Mouse (Mus musculus) kidney, adult 11 months (tissue): Measurements from ENCODE around the gene Sh2d1b1.
"Not testable (repeated sequence)": the region's sequence is repeated elsewhere in the genome, so short reads cannot be mapped to it uniquely, and the experiment has no call there.

Source experiments
- DNase-seq: peaks from one replicate; pipeline ENCODE4 v3.0.0; 2022

The Sh2d1b1 gene

GRCm38 (mm10) chr1:170277016-170277415 is at the start of gene Sh2d1b1:
TSS of gene Sh2d1b1 (plus strand) at chr1:170277320.
- no peak for DNase-seq

GRCm38 (mm10) chr1:170232688-170233087 is 44.4 kb upstream of the Sh2d1b1 start, which contains the start of gene Sh2d1b2:
TSS of gene Sh2d1b2 (plus strand) at chr1:170232749.
- not testable (repeated sequence) for DNase-seq

GRCm38 (mm10) chr1:170245016-170245415 is 32.1 kb upstream of the Sh2d1b1 start:
- DNase-seq = no peak

GRCm38 (mm10) chr1:170254893-170255559 is 22.1 kb upstream of the Sh2d1b1 start:
- DNase-seq = peak; percentile 8

GRCm38 (mm10) chr1:170255560-170255910 is 21.6 kb upstream of the Sh2d1b1 start:
- peak; percentile 81 for DNase-seq

- no peak for DNase-seq
Observed at GRCm38 (mm10) chr1:170270281-170270680, 6.8 kb upstream of the Sh2d1b1 start.

GRCm38 (mm10) chr1:170270696-170271095 is 6.4 kb upstream of the Sh2d1b1 start:
- DNase-seq = no peak

- no peak for DNase-seq
Observed at GRCm38 (mm10) chr1:170273252-170273651, 3.9 kb upstream of the Sh2d1b1 start.

- DNase-seq = no peak
Observed at GRCm38 (mm10) chr1:170282415-170283129, 5.5 kb downstream of the Sh2d1b1 start.

GRCm38 (mm10) chr1:170292239-170292951 is 15.3 kb downstream of the Sh2d1b1 start:
- peak; percentile 48 for DNase-seq

- DNase-seq = no peak
Observed at GRCm38 (mm10) chr1:170293257-170293656, 16.1 kb downstream of the Sh2d1b1 start.

GRCm38 (mm10) chr1:170294786-170295570 is 17.9 kb downstream of the Sh2d1b1 start:
- DNase-seq = no peak

- no peak for DNase-seq
Observed at GRCm38 (mm10) chr1:170299496-170299895, 22.4 kb downstream of the Sh2d1b1 start.

- no peak for DNase-seq
Observed at GRCm38 (mm10) chr1:170301686-170302085, 24.6 kb downstream of the Sh2d1b1 start.

- DNase-seq = no peak
Observed at GRCm38 (mm10) chr1:170302456-170302855, 25.3 kb downstream of the Sh2d1b1 start.

GRCm38 (mm10) chr1:170303103-170303502 is 26.0 kb downstream of the Sh2d1b1 start:
- no peak for DNase-seq

GRCm38 (mm10) chr1:170305002-170305401 is 27.9 kb downstream of the Sh2d1b1 start:
- DNase-seq = no peak

- no peak for DNase-seq
Observed at GRCm38 (mm10) chr1:170306232-170306631, 29.1 kb downstream of the Sh2d1b1 start, which contains the start of gene Gm7694. TSS of gene Gm7694 (minus strand) at chr1:170306332.

- no peak for DNase-seq
Observed at GRCm38 (mm10) chr1:170308503-170308902, 31.4 kb downstream of the Sh2d1b1 start, which contains the start of gene Spata46. TSS of gene Spata46 (plus strand) at chr1:170308803.

GRCm38 (mm10) chr1:170311431-170311830 is 34.3 kb downstream of the Sh2d1b1 start:
- no peak for DNase-seq

- DNase-seq = no peak
Observed at GRCm38 (mm10) chr1:170322046-170322445, 44.9 kb downstream of the Sh2d1b1 start.

- DNase-seq = no peak
Observed at GRCm38 (mm10) chr1:170323001-170323400, 45.9 kb downstream of the Sh2d1b1 start.

GRCm38 (mm10) chr1:170324312-170324711 is 47.2 kb downstream of the Sh2d1b1 start:
- DNase-seq = no peak
